Mouse (Mus musculus): ENCODE measurements around the gene Rab10.

The Rab10 gene

GRCm38 (mm10) chr12:3236831-3237681 is 72.7 kb downstream of the Rab10 start:
- peak in 1 of 2 experiments; percentile 10 for DNase-seq (ENCODE audit: low spot score in 2 of 2)

DNA sequence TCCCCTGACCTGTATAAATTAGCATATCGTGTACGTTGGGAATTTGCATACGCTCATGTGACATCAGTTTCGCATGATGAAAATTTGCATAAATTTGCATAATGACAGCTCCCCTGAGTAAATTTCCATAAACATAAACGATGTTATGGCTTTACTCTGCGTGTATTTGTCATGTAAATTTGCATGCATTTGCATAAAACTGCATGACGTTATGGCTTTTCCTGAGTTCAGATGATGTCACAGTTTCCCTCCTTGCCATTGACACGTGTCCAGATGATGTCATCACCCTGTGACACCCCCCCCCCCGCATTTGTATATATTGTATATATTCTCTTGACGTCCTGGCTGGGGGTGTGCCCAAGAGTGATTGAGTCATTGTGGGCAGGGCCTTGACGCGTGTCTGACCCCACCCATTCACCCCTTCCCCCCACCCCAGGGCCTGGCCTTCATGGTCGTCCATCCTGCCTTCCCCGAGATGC is 73.6 kb downstream of the Rab10 start:
- no peak for DNase-seq (ENCODE audit: low spot score in 2 of 2)

DNA sequence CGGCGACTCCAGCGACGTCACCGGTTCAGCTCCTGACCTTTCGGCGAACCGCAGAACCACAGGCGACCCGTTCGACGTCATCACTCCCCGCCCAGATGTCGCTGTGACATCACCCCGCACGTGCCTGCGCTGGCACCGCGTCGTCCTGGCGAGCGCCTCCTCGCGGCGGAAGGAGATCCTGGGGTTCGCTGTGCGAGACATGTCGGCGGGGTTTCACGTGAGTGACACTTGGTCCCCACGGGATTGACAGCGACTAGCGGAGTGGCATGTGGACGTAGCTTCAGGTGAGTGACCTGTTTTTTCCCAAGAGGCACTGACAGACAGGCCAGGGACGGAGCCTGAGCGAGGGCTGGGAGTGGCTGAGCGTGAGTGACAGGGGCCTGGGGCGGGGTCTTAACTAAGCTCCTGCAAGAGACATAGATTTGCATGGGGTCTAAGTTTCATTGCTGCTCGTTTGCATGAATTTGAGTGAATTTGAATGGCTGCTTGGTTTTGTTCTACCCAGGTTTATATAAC is 74.1 kb downstream of the Rab10 start:
- peak; percentile 97 to 98 for DNase-seq (ENCODE audit: low spot score in 2 of 2)

DNA sequence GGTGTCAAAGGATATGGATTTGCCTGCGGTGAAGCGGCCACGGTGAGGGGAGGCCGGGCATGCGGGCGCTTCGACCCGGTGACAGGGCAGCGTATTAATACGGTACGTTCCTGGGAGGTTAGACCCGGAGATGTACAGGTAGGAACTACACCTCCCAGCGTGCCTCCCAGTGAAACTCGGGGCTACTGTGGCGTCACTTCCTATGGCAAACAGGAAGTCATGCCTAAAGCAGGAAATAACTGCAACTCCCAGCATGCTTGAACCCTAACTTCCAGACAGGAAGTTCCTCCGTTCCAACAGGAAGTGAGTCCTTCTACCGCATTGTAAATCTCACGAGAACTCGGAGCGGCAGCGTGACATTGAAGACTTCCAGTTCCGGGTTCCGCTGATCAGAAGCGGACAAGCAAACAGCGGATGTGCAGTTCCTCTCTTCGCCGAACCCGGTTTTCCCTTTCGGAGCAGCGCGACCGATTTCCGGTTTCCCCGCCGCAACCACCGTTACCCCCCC is 74.6 kb downstream of the Rab10 start:
- peak; percentile 63 to 85 for DNase-seq (ENCODE audit: low spot score in 2 of 2)

- DNase-seq (ENCODE audit: low spot score in 2 of 2), result no peak
These were observed 75.7 kb downstream of the Rab10 start for GRCm38 (mm10) chr12:3234061-3234460.

- DNase-seq (ENCODE audit: low spot score in 2 of 2), result no peak
These were observed 86.4 kb downstream of the Rab10 start for GRCm38 (mm10) chr12:3223352-3223751.

- DNase-seq (ENCODE audit: low spot score in 2 of 2), result no peak
These were observed 99.6 kb downstream of the Rab10 start for GRCm38 (mm10) chr12:3210181-3210580.

GRCm38 (mm10) chr12:3209163-3209562 is 100.6 kb downstream of the Rab10 start:
- DNase-seq (ENCODE audit: low spot score in 2 of 2), result no peak
